14 mouse cellular contexts compared by ENCODE assay signal in the genomic region with DNA sequence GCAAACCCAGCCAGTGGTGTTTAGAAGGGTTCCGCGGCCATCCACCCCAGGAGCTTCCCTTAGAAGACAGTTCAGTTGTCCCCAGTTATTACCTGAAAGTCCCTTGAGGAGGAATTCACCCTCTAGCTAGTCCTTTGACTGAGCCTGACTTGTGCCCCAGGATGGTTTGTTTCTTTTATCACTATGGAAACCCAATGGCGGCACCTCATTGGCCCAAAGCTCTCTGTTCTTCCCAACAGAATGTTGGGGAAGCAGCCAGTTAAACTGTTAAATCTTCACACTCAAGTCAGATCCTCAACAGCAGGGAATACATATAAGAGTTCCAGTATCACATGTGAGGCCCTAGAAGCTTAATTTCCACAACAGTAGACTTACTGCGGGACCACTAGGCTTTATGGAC. TPM values are rescaled to one million over a fixed set of nuclear protein-coding genes. Genes with fewer than 3 reads are reported as not detected.
"Had no signal": no experiment of that assay in that cellular context is flagged by ENCODE, and none has a peak within 500 bp of the region (broad histone marks: within the 10 kb centered on the region; RNA-seq: fewer than 3 reads in every experiment).

A gene (minus strand): TSS at position 180 of the 400 bp plus-strand sequence.

RNA-seq across cellular contexts. Expression of the gene that starts here (rescaled TPM):
- polyA plus RNA-seq: heart, embryonic 10.5 days; heart, embryonic 12.5 days; heart, embryonic 14.5 days; heart, embryonic 16.5 days; hindbrain, embryonic 10.5 days; hindbrain, embryonic 12.5 days; hindbrain, embryonic 14.5 days; hindbrain, embryonic 16.5 days; inflammation-experienced regulatory T-cells, adult 6 months; kidney, embryonic 15.5 days; limb, embryonic 12.5 days; liver, embryonic 11.5 days; liver, embryonic 13.5 days; liver, embryonic 15.5 days had no signal
